Mouse (Mus musculus): Measurements from ENCODE around the gene Vti1b.

- TF ChIP-seq CTCF (IDR thresholded peaks at IDR 0.05; ENCODE audit: extremely low read depth, insufficient read depth, insufficient read length, insufficient replicate concordance) (no peak), POLR2A (IDR thresholded peaks at IDR 0.05; ENCODE audit: low read depth, low read length) (no peak)
Measured at GRCm38 (mm10) chr12:79118991-79119390, 53.5 kb downstream of the Vti1b start.
